Mouse (Mus musculus): ENCODE data around the gene 2310007B03Rik.

GRCm38 (mm10) chr1:93197916-93198315 is 37.2 kb upstream of the 2310007B03Rik start:
- TF ChIP-seq CTCF (IDR thresholded peaks at IDR 0.05) (no peak), EP300 (IDR thresholded peaks at IDR 0.05) (no peak)
